Mouse (Mus musculus) thymus, adult 18-20 months (tissue): ENCODE measurements around the gene Rnf186.
A peak's percentile ranks its signal among the peaks of the same experiment; 100 is the strongest.

Experiments used
- DNase-seq, 2 experiments: peaks; one replicate each; pipeline ENCODE4 v3.0.0; 2022; ENCODE audit warnings: mixed read lengths in 2 of 2

Gene Rnf186

DNA sequence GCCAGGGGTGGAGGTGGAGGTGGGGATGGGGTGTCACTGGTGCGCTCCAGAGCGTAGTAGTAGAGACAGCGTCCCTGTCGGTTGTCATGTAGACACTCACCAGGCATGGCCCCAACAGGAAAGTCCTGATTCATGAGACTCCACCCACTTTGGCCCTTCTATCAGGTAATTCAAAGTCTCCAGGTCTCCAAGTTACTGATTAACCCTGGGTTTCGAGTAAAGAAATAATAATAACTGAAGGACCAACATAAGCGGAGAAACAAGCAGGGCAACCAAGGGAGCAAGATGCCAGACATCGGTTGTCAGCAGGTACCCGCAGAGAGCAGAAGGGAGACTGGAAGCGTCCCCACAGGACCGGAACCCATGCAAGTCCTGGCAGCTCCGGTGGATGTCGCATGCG, at the start of gene Rnf186:
Gene Rnf186, plus strand, starts transcription at position 247 of the 400 bp plus-strand sequence.
- no peak for DNase-seq

DNA sequence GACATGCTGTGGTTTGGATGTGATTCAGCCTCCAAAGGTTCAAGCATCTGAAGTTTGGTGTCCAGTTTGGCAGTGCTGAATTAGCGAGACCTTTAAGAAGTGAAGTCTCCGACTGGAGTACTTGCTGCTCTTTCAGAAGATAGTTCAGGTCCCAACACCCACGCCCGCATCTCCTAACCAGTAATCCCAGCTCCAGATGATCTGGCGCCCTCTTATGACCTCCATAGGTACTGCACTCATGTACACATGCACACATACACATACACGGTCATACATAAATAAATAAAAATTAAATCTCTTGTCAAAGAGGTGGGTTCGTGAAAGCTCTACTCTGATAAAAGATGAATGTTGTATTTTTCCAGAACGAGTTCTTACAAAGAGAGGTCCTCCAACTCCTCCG, 49.6 kb upstream of the Rnf186 start:
- no peak for DNase-seq

DNA sequence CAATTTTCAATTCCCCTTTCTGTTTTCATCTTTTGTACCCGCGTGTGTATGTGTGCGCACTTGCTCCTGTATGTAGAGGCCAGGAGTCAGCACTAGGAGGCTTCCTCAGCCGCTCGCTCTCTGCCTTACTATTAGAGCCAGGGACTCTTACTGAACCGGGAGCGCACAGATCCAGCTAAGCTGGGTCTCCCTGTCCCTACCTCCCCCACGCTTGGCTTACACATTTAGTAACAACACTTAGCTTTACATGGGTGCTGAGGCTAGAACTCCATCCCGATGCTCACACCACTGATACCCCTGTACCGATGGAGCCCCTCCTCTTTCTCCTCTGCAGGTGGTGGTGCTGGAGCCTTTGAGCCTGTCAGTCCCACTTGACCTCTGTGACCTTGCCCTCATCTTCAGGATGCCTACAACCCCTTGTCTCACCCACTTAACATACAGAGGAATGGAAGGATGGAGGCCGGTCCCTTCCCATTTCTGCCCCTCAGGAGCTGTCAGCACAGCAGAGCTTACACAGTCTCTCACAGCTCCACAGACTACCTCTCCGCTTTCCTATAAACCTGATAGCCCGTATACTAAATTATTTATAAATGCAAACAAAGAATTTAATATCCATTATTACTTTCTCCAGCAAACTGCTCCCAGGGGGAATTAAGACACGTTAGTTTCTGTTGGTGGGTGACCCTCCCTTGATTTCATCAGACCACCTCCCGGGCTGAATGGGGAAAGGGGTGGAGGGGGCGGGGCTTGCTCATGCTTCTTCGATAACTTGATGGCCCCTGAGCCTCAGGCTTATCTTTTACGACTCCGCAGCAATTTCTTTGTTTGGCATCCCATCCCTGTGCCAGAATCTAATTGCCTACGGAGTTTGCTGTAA, 45.4 kb upstream of the Rnf186 start:
- DNase-seq: no peak

DNA sequence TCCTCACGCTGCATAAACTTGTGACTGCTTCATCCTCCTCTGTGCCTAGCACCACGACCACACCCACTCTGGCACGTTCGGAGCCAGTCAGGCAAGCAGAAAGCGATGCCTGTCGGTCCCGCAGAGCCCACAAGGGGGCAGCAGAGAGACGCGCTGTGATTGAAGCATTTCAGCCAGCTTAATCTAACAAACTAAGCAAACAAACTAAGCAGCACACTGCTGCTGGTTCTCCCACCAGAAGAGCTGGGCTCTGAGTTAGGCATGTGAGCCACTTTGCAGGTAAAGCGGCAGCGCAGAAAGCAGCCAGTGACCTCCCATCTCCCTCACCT, 44.8 kb upstream of the Rnf186 start:
- peak; percentile 81 for DNase-seq

DNA sequence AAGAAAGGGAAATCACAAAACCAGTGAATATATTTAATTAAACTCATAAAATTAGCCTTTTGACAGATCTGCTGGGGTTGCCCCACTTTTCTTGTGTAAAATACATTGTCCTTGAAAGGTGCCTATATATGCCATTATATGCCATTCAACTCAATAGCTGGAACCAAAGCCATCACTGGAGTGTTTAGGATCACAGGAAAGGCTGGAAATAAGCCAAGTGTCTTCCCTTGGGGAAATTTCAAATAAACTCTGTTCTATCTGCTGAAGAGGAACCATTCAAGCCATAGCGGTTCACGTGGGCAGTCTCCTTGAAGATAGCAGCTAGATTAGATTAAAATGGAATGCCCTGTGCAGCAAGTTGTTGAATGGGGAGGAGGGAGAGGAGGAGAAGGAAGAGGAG, 41.4 kb upstream of the Rnf186 start:
- DNase-seq: no peak

DNA sequence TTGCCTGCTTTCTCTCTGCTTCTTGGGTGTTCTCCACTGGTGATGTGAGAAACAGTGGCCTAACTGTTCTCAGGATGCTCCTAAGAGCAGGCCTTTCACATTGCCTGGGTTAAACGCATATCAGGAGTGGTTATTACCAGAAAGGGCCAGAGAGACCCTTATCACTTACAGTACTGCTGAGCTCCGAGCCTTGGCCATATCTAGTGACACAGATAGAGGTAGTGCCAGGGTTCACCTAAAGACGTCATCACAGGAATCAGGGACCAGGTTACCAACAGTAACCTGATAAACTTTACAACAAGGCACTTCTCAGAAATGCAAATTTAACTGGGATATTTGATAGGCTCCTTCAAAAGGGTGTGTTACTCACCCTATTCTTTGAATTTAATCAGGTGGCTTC, 33.0 kb upstream of the Rnf186 start:
- no peak for DNase-seq

DNA sequence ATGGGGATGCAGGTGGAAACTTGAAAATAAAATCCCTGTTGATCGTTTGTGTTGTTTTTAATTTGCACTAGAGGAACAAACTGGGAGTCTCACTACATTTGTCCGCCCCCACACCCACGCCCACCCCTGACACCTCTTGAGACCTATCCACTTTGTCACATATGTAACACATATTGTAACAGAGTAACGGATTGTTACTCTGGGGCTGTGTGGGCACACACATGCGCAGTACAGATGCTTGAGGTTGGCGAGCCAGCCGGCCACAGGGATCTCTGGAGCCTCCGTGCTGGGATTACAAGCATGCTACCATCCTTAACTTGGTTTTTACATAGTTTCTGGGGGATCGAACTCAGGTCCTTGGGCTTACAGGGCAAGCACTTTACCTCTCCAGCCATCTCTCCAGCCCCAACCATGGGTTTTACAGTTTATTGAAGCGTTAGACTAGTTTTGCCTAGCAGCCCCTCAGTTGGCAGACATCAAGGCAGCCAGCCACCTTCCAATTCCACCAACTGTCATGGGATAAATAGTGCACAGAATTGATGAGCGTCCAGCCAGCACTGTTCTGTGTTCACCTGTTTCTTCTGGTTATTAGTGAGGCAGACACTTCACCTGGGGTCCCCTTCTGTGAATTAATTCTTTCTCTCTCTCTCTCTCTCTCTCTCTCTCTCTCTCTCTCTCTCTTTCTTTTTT, 32.3 kb upstream of the Rnf186 start:
- no peak for DNase-seq

DNA sequence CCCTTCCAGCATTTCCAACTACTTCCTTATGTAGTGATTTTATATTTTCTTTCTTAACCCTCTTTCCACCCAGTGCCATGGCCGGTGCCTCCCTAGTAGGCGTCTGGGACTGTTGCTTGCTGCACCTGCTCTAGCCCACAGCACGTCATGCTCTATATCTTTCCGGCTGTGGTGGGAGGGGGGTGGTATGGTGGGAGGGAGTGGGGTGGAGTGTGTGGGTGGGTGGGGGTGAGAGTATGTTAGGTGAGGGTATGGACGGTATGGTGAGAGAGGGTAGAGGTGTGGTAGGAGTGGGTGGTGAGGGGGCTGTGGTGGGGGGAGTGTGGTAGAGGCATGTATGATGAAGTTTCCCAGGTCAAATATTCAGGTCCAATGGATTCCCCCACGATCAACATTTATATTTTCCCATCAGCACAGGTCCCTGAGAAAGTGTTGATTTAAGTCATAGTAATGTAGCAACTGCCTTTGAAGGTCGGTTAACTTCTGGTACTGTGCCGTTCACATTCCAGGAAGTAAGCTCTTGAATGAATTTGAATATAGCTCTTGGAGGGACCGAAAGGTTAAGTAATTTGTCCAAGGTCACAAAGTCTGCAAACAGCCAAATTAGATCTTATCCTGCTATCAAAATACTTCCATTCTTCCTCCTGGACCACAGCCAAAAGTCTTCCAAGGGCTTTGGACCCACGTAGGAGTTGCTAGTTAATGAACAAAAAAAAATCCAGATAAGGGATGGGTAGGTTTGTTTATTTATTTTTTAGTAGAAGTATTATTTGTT, 28.2 kb upstream of the Rnf186 start:
- DNase-seq: peak; percentile 20 to 30

DNA sequence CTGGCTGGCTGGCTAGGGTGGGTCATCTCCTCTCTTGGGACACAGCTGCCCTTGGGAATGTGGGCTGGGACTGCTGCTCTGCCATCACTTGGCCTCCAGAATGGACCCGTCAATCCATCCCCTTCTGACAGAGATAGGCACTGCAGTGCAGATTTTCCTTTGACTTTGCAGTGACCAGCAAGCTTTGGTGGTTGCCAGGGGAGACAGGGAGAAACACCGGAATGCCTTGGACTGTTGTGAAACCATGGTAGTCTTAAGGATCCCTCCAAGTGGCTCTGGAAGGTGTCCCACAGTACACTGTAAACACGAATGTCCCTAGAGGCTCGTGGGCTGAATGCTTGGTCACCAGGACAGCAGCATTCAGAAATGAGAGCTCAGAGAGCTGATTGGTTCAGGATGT, 27.4 kb upstream of the Rnf186 start:
- DNase-seq: no peak

DNA sequence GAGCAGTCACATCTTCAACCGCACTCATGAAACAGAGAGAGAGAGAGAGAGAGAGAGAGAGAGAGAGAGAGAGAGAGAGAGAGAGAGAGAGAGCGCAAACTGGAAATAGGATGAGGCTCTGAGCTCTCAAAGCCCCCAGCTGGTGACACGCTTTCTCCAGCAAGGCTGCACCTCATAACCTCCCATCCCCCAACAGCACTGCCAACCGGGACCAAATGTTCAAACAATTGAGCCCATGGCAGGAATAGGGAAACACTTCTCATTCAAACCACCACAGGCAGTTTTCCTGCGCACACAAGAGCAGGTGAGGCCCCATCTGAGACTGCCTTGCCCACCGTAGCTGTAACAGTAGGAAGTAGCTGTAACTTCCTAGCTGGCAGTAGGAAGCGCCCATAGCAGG, 25.5 kb upstream of the Rnf186 start:
- peak; percentile 16 to 33 for DNase-seq

DNA sequence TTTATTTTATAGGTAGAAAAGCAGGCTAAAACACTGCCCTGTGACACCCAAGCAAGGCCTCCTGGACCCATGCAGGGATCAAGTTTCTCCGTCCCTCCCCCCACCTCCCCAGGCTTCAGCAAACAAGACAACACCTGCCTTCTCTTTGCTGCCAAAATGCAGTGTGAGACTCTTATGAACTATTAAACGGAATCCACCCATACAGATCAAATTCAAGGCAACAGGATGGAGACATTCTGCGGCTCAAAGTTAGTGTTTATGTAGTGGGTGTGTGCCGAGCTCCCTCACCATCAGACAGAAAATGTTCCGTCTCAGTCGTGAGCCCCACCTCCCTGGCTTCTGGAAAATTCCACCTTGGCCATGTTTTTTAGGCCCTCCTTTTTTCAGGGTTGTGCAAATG, 24.9 kb upstream of the Rnf186 start:
- DNase-seq: no peak

DNA sequence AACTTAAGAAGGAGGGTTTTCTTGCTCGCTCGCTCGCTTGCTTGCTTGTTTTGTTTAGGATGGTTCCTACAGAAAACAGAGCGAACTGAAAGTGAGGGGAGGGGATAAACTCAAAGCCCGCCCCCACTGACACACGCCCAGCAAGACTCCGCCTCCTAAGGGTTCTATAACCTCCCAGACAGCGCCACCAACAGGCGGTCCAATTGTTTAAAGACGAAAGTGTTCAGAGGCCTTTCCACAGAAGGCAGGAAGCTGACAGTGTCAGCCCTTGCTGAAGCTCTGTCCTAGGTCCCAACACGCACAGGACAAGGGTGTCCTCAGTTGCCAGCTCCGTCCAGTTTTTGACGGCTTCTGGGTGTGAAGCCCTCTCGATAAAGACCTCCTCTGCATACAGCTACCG, 23.2 kb upstream of the Rnf186 start:
- peak; percentile 76 to 83 for DNase-seq

DNA sequence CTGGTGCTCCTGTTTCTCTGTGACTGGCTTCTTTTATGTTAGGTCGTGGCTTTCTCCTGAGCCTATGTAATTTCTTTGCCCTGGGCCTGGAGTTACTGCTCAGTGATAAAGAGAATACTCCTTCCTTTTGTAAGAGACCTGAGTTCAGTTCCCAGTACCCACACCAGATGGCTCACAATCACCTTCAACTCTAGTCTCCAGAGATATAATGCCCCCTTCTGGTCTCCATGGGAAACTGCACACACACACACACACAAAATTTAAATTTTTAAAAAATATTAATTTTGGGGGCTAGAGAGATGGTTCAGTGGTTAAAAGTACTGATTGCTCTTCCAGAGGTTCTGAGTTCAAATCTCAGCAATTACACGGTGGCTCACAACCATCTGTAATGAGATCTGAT, 18.7 kb upstream of the Rnf186 start:
- no peak for DNase-seq

DNA sequence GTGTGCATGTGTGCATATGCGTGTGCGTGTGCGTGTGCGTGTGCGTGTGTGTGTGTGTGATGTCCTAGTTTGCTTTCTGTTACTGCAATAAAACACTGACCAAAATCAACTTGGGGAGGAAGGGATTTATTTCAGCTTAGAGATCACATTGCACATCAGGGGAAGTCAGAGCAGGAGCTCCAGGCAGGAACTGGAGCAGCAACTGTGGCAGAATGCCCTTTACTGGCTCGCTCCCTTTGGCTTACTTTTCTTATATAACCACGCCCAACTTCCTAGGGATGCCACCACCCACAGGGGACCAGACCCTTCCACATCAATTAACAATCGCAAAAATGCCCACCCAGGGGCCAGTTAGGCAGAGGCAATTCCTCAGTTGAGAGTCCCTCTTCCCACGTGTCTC, 8.3 kb upstream of the Rnf186 start:
- DNase-seq: no peak

DNA sequence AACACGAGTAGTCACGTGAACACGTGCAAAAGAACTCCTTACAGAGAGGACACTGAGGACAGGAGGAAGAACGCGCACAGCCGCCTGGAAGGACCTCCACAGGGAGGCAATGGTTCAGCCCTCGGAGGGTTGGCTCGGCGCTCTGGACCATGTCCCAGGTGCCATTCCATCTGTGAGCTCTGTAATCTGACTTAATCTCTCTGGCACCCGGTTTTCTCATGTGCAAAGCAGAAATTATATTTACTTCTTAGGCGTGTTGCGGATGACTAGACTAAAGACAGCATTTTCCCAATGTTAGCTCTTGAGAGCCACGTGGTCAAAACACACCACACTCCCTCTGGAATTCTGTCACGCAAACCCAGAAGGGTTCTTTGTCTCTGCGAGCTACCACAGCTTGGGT, 7.8 kb upstream of the Rnf186 start:
- DNase-seq: no peak

DNA sequence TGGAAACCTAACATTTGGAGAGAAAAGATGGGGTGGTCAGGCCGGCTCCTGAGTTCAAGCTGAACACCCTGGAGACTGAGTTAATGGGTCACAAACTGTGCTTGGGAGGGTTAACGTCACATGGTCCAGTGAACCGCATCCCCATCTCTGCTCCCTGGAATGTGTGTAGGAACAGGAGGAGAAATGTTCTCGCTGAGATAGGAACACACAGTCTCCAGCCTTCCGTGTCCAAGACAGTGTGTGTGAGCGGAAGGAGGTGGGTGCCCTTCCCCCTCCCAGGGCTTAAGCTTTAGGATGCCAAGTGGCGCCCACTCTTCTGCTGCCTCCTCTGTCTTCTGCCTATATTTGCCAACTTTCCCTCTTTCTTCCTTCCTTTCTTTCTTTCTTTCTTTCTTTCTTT, 7.0 kb upstream of the Rnf186 start:
- DNase-seq: no peak

DNA sequence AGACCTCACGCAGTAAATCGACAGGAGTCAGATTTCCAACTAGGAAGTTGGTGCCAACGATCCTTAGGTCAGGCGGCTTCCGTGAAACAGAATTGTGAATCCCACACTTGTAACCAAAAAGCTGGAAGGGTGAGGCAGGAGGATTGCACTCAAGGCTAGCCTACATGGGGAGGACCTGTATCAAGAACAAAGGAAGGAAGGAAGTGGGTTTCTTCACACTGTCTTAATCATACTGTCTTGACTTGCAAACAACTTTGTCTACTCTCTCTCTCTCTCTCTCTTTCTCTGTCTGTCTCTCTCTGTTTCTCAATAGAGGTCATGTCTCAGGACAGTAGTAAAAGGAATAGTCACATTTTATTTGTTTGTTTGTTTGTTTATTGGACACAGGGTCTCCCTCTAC, 4.2 kb upstream of the Rnf186 start:
- no peak for DNase-seq

DNA sequence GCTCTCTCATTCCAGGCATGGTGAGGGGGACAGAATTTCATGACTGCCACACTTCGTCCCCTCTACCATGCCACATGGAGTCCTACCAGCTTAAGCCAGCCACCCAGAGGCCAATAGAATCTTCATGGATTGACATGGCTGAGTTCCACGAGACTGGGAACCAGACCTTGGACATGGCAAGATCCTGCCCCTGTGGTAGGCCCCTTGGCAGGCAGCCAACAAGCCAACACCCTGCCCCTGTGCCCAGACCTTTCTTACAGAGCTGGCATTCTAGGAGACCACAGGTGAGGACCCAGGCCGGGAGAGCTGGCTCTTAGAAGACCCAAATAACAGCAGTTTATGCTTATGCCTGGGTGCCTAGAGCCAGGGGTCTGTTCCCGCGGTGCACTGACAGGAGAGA, 1.0 kb upstream of the Rnf186 start:
- DNase-seq: no peak

DNA sequence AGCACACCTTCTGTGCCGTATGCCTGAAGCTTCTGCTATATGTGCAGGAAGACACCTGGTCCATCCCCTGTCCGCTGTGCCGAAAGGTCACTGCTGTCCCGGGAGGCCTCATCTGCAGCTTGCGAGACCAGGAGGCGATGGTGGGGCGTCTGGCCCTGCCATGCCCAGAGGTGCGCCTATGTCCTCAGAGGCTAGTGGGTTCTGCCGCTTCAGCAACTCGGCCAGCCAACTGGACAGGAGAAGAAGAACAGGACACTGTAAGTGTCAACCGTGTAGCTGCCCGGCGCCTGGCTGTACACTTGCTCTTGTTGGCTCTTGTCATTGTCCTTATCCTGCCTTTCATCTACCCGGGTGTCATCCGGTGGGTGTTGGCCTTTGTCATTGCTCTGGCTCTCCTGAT, 573 bp downstream of the Rnf186 start:
- no peak for DNase-seq

DNA sequence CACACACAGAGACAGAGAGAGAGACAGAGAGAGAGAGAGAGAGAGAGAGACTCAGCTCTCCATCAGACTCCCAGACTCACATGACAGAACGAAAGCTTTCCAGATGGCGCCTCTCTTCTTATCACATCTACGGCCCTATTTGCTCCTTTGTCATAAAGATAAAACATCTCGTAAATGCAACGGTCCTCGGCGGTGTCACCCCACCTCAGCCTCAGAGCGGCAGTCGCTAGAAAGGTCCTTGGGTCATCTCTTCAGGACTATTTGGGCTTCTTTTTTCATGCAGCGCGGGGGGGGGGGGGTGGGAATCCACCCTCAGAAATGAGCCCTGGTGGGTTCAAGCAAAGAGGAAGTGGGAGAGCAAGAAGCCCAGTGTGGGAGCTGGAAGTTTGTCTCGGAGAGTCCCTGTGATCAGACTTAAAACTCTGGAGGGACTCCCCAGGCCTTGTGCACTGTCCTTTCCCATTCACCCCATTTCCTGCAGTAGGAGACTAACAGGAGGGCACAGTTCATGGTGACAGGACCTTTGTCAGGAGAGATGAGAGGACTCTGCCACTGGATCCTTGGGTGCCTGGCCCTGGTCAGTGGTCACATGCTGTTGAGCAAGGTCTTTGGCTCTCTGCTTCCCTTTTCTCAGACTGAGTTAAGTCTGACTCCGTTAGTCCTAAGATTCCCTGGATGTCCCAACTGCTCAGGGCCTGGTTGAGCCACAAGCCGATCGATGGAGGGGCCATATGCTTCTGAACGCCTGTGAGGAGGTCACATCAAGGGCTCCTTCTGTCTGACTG, 2.1 kb downstream of the Rnf186 start:
- DNase-seq: no peak

DNA sequence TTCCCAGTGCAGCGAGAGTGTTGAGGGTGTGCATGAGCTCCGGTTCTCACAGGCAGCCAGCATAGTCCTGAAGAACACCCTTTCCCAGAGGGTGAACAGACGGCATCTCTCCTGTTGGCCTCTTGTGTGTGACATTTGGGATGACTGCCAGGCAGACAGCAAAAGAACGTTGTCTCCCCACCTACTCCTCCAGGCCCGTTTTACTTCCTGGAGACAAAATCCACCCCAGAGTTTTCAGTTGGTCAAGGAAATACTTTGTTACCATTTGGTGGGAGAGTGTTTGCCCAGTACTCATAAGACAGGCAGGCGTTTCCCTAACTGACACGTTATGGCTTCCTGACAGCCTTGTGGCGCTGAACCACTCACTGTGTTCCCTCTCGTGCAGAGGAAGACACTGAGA, 2.8 kb downstream of the Rnf186 start:
- DNase-seq: no peak

DNA sequence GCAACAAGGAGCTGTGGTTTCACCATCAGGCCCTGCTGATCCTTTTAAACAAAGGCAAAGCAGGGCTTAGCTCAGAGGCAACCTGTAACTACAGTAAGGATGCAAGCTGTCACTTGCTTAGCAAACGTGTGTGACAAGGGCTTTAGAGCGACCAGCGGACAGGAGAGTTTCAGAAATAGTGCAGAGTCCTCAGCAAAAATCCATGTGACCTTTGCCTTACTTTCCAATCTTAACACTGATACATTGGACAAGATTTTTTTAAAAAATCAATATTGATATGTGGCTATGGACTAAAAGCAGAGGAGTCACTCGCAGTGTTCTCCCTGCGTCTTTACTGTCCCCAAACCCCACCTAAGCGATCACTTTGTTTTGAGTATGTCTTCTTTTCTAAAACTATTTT, 4.5 kb downstream of the Rnf186 start:
- no peak for DNase-seq
